Mouse (Mus musculus): Measurements from ENCODE around the gene Kazn.

DNA sequence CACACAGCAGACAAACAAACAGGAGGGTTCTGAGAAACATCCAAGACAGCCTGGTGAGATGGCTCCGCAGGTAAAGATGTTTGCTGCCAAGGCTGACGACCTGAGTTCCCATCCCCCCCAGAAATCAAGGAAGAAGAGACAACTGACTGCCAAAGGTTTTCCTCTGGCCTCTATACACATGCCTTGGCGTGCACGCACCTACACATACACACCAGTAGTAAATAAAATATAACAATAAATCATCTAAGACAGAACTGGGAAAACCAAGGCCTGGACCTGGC, 158.8 kb downstream of the Kazn start:
- TF ChIP-seq HCFC1 (IDR thresholded peaks at IDR 0.05; ENCODE audit: borderline replicate concordance, insufficient read depth, low read length): no peak
- TF ChIP-seq ZNF384 (IDR thresholded peaks at IDR 0.05; ENCODE audit: low read depth, low read length): no peak
- TF ChIP-seq CHD2 (IDR thresholded peaks at IDR 0.05; ENCODE audit: low read depth, low read length): no peak
- TF ChIP-seq MAFK (IDR thresholded peaks at IDR 0.05; ENCODE audit: insufficient read depth, low read depth, low read length): no peak
- no peak for TF ChIP-seq ZC3H11A (IDR thresholded peaks at IDR 0.05; ENCODE audit: borderline replicate concordance, low read depth, low read length)

All from ES-E14 (cell line).